Mouse (Mus musculus): ENCODE measurements at regions not wholly inside any gene's neighbourhood (a gene's known extent, or its start where the extent isn't known, plus 50 kb on each side); places are given as distances from the start of the nearest gene placed in this dataset.
"Not testable (repeated sequence)": the region's sequence is repeated elsewhere in the genome, so short reads cannot be mapped to it uniquely, and the experiment has no call there.

DNA sequence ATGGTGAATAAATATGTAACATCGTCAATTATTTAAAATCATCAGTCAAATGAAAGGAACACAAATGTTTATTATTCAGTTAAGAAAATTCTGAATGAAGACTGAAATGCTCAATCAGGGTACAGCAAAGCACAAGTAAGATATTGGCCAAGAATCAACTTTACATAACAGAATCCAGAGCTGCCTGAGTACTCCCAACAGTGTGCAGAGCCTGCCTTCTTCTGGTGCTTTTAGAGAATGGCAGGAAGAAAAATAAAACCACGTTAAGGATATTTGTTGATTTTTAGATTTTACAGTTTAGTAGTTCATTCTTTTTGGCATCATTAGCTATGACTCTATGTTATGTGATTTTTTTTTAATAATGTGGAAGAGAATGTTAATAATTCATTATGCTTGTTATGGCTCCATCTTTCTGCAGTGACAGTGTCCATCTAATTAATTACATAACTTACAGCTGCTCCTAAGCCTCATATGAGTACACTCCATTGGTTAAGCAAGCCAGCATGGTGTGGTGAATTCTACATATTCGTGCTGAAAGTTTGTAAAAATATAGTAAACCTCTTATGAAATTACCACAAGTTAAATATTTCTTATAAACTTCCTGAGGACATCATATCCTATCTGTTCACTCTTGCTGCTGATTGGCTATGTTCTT, 579.0 kb downstream of the Kcna4 start:
- DNase-seq: no peak

DNA sequence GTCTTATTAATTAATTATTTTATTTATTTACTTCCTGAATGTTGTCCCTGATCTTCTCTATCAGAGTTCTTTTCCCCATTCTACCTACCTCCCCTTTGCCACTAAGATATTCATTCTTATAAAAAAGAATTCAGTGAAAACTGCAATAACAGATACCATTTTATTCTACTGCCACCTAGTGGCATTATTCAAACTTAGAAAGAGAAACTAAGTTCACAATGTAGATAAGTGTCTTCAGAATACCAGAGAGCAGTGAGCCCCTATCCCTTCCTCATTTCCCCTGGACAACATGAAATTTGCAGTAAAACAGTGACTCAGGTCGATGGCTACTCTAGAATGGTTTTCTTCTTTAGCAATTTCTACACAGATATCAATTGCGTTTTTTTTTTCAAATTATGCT, 589.2 kb downstream of the Kcna4 start:
- DNase-seq: no peak

DNA sequence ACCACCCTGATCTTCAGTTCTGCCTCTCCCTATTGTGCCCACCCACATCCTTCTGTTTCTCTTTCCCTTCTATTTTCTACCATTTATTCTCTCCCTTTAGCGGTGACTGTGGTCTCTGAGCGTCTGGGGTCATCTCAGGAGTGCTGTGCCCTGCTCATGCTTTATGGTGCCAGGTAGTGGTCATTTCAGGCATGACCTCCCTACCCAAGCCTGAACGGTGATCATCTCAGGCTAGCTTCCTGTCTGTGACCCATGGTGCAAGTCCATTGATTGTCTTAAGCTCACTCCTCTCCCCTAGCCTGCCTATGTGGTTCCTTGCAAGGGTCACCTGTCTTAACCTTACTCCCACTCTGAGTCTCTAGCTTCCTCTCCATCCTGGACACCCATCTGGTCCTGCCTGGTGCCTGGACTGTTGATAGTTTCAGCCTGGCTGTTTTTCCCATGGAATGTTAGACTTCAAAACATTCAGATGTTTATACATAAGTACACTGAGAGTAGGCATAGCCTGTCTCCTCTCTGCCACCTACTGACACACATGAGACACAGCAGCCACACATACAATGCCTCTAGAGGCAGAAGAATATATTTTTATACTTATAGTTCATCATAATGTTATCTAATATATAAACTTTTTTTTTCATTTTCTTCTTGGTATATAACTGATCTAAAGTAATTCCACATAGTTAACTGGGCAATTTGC, 595.8 kb downstream of the Kcna4 start:
- no peak for DNase-seq

DNA sequence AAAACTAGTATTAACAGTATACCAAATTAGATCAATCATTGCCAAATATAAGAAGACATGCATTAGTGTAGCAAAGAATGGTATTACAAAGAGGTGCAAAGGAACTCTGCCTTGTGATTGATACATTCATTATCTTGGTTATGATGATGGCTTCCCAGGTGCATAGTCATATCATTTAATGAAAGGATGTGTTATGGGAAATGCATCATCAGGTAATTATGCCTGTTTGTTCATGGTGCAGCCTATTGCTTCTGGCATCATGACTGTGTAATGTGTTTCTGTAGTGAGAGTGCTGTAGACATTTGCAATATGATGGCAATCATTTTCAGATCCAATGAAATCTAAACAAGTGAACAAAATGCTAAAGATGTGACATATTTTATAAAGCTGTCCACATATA, 597.8 kb downstream of the Kcna4 start:
- no peak for DNase-seq

DNA sequence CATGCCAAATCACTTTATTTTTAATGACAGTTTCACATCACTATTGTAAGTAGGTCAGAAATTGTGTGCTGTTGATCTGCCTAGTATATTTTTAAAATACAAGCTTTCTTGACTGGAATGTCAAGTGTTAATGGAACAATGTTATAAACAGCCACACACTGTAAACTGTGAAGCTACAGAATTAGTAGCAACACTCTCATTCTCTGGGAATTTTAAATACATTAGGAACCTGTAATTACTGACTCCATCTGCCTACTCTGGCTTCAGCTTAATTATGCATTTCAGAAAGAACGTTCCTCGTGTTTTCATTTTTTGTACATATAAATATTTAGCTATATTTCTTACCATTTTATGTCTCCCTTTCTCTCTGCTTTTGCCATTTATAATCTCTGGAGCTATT, 634.7 kb downstream of the Kcna4 start:
- no peak for DNase-seq

DNA sequence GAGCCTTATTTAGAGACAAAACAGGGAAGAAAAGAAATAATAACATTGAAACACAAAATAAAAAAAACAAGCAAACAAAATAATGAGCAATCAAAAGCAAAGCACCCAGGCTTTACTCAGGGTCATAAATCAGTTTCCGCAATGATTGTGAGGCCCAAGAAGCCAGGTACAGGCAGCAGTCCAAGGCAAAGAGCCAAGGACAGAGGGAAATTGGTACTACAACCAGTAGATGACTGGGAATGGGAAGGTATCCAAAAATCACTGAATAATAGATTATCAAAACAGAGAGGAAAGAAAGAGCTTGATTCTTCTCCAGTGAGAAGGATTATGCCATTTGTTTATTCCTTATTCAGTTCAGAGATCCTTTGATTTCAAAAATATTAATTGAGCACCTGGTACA, 636.2 kb downstream of the Kcna4 start:
- no peak for DNase-seq

DNA sequence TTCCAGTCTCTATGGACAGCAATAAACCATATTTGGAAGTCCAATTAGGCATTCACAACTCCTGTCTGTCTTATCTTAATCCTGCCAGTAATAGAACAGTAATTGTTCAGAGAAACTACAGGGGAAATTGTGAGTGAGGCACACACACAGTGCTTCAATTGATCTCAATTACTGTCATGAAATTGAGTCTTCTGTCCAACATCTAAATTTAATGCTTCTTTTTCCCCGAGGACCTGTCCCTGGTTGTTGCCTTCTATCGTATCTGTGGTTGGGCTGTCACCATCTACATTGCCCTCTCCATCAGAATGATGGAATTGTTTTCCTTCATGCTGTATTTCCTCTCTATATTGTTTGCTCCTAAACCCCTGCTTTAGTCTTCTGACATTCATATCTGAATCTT, 644.9 kb downstream of the Kcna4 start:
- DNase-seq: no peak

DNA sequence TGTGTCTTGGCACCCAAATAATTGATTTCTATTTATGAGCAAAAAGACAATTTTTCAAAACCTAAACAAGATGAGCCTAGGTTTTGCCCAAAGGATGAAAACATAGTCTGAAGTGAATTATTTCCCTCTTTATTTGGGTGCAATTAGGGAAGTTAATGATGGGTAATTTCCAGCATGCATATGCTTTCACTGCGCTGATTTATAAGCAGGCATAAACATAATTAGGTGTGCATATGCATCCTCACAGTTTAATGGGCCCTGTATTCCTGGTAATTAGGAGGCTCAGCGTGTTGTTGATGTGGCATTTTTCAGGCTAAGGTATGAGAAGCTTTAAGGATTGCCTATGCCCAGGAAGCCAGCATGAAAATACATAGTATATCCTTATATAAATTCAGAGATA, 645.3 kb downstream of the Kcna4 start:
- DNase-seq: no peak

DNA sequence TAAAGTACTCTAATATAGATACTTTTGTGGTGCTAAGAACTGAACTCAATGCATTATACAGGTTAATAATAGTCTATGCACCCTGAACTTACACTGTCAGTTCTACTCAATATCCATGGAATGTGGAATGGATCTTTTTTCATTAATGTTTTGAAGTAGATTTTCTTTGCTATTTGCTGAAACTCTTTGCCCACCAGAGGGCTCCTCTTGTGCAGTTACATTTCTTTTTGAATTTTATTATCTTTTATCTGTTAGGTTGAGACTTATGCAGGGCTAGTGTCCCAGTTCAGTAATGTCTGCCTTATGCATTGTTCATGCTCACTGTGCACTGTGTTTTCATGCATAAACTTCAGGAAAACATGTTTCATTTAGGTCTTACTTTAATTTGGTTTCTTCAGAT, 650.9 kb downstream of the Kcna4 start:
- no peak for DNase-seq

DNA sequence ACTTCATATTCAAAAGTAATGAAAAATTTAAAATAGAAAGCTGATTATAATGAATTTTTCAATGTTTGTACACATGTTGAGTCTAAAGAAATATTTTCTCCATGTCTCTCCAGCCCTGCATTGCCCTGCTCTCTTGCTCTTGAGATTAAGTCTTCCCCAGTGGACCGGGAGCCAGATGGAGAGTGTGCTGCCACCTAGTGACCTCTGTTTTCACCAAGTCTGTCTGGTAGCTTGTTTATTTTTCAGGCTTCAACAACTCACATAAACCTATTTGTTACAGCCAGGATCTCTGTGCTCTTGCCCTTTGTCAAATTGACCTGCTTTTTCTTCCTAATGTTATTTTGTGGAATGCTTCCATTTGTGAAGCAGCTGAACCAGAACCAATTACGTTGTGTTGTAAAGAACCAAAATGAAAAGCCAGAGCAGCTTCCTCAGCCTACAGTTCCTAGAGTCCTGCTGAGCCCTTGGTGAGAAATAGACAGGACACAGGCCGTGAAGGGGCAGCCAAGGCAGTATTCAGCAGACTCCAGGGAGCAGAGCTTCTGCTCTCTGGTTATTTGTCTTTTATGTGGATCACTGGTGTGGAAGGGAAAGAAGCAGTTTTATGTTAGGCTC, 655.5 kb downstream of the Kcna4 start:
- DNase-seq: peak; percentile 31

DNA sequence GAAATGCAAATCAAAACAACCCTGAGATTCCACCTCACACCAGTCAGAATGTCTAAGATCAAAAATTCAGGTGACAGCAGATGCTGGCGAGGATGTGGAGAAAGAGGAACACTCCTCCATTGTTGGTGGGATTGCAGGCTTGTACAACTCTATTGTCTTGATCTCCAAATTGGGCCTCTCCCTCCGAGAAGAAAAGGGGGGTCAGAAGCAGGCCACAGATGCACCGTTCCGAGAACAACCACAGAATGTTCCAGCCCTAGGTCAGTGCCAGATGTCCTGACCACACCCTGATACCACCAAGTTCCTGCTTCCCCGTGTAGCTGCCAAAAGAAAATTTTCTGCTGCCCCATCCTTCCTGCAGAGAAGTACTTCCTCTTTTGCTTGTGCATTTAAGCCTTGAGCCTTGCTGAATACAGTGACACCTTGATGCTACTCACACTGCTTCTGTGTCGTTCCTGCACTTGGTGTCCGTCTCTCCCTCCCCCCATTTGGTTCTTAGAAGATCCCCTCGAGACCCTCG, 665.2 kb downstream of the Kcna4 start:
- DNase-seq: not testable (repeated sequence)

DNA sequence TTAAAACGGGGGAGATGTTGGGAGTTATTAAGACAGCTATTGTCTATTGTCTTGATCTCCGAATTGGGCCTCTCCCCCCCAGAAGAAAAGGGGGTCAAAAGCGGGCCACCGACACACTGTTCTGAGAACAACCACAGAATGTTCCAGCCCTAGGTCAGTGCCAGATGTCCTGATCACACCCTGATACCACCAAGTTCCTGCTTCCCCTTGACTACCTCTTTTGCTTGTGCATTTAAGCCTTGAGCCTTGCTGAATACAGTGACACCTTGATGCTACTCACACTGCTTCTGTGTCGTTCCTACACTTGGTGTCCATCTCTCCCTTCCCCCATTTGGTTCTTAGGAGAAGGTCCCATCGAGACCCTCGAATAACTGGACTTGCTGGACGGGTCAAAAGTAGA, 673.5 kb downstream of the Kcna4 start:
- DNase-seq: not testable (repeated sequence)

DNA sequence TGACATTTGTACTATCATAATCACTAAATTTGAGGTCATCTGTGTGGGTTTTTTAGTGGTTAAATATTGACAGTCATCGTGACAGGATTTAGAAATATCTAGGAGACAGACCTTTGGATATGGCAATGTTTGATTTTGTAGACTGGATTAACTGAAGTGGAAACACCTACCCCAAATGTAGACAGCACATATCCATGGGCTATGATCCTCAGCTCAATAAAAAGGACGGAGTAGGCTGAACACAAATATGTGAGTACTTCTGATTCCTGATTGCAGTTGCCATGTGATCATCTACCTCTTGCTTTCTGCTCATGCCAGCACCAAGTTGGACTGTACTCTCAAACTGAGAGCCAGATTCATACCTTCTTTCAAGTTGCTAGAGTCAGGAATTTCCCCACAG, 674.4 kb downstream of the Kcna4 start:
- no peak for DNase-seq

DNA sequence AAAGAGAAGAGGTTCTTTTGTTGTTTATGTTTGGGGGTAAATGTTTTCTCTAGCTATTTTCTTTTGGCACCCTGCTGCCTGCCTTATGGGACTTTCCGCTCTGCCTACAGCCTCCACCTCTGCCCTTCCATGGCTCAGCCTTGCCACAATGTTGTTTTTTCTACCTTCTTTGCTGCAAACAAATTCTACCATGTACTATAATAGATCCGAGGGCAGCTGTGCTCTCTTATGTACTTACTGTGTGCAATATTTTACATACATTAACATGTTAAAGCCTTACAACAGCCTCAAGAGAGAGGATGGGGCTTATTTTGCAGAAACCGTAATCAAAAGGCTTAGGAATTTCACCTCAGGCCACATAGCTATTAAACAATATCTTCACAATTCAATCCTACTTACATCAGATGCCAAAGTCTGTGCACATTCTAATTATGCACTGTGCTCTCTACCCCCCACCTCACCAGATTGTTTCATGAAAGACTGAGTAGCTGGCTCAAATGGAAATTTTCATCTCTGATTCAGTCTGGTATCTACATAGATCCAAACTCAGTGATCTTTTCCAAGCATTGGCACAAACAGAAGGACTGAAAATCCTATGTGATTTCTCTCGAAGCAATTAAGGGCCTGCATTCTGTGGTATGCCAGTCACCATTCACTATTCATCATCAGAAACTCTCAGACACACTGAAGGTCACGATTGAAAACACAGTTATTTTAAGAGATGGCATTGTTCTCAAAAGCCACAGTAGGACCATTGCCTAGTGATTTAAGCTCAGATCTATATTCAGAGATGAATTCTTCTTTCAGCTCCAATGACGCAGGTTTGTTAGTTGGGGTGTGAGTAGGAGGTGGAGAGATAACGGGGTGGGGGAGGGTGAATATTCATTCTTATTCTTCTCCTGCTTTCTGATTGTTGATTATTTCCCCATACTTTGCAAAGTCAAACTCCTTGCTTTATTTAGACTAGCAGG, 675.2 kb downstream of the Kcna4 start:
- DNase-seq: no peak

DNA sequence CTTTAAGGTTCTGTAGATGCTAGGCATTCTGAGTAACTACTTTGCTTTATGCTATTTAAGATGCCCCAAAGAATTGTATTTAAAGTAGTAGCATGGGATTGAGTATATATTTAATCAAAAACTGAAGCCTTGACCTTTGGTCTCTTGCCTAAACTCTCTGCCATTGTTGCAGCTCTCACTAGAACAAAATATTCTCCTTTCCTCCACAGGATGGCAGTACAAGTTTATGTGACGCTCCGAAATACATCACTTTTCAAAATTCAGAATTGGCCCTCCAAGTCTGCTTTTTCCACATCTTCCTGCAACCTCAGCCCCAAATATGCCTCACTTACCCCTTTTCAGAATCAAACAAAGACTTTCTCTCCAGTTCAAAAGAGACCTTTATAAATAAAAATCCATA, 678.1 kb downstream of the Kcna4 start:
- no peak for DNase-seq

DNA sequence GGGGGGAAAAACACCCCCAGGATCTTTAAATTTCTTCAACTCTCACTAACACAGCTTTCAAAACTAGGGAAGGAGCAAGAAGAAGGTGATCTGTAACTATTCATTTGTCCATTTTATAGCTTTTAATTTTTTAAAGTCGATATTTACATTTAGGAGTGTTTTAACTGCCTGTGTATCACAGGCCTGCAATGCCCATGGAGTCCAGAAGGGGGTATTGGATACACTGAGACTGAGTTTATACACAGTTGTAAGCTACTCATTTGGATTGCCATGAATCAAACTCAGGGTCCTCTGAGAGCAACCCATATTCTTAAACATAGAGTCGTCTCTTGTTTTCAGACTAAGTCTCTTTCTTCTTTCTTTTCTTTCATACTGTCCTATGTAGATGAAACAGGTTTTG, 679.1 kb downstream of the Kcna4 start:
- DNase-seq: no peak

DNA sequence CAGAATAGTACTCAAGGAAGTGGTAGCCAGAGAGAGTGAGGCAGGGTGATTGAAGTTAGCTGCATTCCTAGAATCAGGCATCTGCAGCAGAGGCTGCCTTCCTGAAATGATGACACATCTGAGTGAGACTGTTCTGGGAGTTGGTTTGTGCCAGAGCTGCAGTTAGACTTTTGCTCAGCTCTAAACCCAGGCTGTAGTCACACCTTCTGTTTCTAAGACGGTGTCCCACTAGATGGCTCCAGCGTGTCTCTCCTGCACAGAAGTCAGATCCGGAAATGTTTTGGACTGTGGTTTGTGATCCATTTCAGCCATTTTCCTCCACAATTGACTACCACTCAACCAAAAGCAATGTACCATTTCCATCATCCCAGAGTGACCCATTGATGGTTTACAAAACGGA, 683.1 kb downstream of the Kcna4 start:
- no peak for DNase-seq

DNA sequence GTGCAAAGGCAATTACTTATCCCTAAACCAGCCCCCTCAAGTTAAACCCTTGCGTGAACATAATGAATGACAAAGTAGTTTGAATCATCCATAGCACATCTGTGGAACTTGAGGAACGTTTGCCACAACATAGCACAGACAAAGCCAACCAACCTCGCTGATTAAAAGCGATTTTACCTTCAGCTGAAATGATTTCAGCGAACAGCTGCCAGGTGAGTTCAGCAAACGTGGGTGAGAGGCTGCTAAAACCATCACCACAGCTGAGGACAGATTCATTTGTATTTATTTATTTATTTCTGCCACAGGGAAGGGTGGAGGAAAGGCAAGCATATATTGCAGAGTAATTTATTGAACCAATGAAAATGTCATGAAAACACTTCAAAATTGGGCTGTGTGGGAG, 704.4 kb downstream of the Kcna4 start:
- DNase-seq: no peak

DNA sequence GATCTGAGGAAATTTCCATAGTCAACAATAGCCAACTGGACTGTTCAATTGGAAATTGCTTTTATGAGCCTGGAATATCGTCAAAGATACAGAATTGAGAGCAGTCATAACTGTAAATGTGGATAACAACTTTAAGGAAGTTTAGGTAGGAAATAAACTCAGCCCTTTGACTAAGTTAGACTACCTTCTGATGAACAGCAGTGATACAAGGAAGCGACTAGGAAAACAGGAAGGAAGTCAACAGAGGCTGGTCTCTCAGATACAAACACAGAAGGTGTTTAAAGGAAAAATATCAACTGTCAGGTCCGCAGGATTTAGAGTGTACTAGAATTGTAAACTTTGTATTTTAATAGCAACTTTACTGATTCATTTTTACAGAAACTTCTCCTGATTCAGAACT, 721.1 kb downstream of the Kcna4 start:
- no peak for DNase-seq

DNA sequence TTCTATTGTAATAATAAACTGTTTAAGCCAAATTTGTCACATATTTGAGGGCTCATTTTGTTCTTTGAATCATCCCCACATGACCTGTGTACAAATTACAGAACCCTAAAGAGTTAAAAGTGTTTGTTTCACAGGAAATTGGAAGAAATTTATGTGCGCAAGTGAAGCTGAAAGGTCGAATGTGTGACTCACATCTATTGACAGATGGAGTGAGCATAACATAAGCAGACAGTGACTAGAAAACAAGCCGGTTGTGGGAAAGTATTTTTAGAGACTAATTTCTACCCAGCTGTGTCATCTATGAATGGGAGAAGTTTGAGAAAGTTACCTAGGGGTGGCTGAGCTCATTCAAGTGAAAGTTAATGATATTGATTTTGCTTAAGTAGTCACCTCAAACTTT, 732.8 kb downstream of the Kcna4 start:
- no peak for DNase-seq

DNA sequence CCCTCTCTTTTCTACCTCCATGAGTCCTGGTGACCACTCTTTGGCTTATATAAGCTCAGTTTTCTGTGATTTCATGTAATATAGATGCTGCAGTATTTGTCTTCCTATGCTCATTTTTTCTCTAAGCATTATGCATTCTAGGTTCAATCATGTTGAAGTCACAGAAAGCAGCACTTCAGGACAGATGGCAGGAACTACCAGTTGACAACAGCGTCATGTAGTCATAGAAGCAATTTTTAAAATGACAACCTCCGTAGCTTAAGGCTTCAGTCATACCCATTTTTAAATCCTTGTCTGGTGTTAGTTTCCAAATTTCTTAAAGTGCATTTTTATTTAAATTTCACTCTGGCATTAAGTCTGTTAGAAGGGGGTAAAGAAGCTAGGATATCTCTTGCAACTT, 740.2 kb downstream of the Kcna4 start:
- DNase-seq: no peak

DNA sequence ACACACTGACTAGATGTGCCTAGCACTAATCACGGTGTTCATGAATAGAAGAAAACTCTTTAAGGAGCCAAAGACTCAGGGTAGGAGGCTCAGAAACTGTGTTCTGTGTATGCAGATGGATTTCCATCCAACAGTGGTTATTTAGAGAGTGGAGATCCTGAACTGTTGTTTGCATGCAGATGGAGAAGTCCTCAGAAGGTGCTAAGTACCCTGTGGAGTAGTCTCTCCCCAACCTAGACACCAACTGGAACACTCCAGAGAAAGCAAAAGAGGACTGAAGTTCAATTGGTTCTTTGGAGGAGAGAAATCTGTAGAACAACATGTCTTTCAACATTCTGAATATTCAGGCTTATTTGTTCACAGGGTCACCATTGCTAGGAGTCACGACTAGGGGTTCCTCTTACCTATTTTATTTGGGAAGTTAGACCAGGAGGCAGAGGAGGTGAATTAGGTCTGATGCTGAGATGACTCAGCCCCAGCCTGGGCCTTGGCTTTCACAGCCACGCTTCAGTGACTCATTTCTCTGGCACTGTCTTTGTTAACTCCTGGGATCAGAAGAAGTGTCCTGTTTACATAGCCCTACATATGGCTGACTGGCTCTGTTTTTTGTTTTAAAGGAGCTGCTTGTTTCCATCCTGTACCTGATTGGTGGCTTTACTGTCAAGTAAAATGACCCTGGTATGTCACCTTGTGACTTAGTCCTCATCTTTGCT, 742.0 kb downstream of the Kcna4 start:
- peak; percentile 29 for DNase-seq

Measured in cerebellum, adult 8-10 months (tissue).